Mouse (Mus musculus) frontal cortex, adult 2 months (tissue): Measurements from ENCODE around the gene Efr3b. TPM values are rescaled to one million over a fixed set of nuclear protein-coding genes. Genes with fewer than 3 reads are reported as not detected.

ENCODE experiments used
- DNase-seq, 2 experiments: peaks; one replicate each; pipeline ENCODE4 v3.0.0; 2022; ENCODE audit warnings: low spot score in 1 of 2; ENCODE audit errors: extremely low spot score in 1 of 2
- polyA plus RNA-seq: library from polyadenylated mRNA; depleted of rRNA; stranded (reverse); fragments of >200 nt; gene quantifications from 2 replicates; pipeline ENCODE4 v1.2.3, GENCODE M21; 2012; rRNA removed

Gene Efr3b
- polyA plus RNA-seq, 1 experiment = 79.0 TPM

DNA sequence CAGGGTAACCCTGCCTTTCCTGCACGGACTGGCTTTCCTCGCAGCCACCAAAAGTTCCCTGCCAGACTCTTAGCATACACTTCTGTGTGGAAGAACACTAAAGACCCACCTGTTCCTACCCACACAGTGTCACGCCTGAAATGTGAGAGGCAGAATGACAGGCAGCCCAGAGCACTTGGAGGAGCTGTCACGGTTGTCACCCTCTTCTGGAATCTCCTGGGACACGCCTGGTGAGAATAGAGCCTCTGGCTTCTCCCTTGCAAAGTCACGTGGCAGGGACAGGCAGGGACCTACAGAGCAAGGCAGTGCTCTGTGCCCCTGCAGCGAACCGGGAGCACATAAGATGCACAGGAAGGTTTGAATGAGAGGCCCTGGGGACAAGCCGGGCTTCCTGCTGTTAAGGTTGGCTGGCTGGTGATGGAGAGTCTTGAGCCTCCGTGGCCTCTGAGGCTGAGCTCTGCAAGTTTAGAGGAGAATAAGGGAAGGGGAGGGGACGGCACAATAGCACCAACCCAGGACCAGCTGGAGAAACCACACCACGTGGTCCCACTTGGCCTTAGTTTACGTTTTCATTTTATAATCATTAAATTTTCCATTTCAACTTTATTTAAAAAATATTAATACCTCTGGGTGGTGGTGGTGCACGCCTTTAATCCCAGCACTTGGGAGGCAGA, 120.9 kb downstream of the Efr3b start:
- no peak for DNase-seq

DNA sequence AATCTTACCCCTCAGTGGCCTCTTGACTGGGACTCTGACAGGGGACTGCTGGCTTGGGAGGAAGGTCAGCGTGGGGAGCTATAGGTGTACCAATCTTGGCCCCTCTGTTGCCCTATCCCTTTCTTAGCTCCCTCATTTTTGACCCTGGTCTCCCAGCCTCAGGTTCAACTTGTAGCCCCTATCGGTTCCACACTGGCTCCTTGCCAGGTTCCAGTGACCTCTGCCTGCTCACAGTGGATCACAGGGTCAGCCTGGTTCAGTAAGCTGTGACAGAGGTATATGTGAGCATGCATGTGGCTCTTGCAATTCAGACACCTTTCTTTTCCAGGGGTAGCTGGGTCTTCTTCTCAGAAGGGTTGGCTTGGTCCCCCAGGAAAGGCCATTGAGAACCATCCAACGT, 122.9 kb downstream of the Efr3b start:
- DNase-seq = no peak

Other genes with a start within 250 kb of the Efr3b start
- 42.5 and 44.7 TPM in 2 replicates for gene Dnmt3a, start 232.9 kb downstream of the Efr3b start, polyA plus RNA-seq
- gene Pomc, start 84.0 kb downstream of the Efr3b start, polyA plus RNA-seq = 5.6 and 5.8 TPM in 2 replicates
- 84.1 and 94.4 TPM in 2 replicates for gene Dnajc27, start 43.7 kb upstream of the Efr3b start, polyA plus RNA-seq
- 24.5 and 24.9 TPM in 2 replicates for gene Adcy3, start 94.2 kb upstream of the Efr3b start, polyA plus RNA-seq
- 6.7 and 6.8 TPM in 2 replicates for gene Ptrhd1, start 195.1 kb upstream of the Efr3b start, polyA plus RNA-seq
- gene Cenpo, start 195.4 kb upstream of the Efr3b start, polyA plus RNA-seq = 6.2 and 6.7 TPM in 2 replicates